Mouse (Mus musculus) ES-E14 (cell line): ENCODE measurements around the gene Arfip1. TPM values are rescaled to one million over a fixed set of nuclear protein-coding genes. Genes with fewer than 3 reads are reported as not detected.

ENCODE experiments used
- DNase-seq: peaks from one replicate; pipeline ENCODE4 v3.0.0-alpha.2; 2013; ENCODE audit warnings: low read depth, low spot score
- H3K27ac ChIP-seq: 2 replicates; pipeline ENCODE4 v1.5.1; 2012; ENCODE audit warnings: low read depth, mild to moderate bottlenecking, low read length, moderate library complexity, mixed read lengths; ENCODE audit not compliant: poor library complexity, insufficient read depth, severe bottlenecking
- H3K36me3 ChIP-seq: 2 replicates; pipeline ENCODE4 v1.6.1; 2012; ENCODE audit warnings: mild to moderate bottlenecking, low read length, moderate library complexity, mixed read lengths; ENCODE audit not compliant: control insufficient read depth, poor library complexity, insufficient read depth, severe bottlenecking
- H3K4me1 ChIP-seq, 2 experiments: fragments of 150-350 bp in 1 of 2; sonication (generic) in 1 of 2; 2 replicates each; pipeline ENCODE4 v1.6.1; 2012; ENCODE audit warnings: low read length in 2 of 2, mild to moderate bottlenecking in 1 of 2, mixed read lengths in 1 of 2; ENCODE audit not compliant: control insufficient read depth in 2 of 2, insufficient read depth in 2 of 2, poor library complexity in 1 of 2
- H3K4me3 ChIP-seq, 2 experiments: fragments of 150-350 bp in 1 of 2; sonication (generic) in 1 of 2; 2 replicates each; pipeline ENCODE4 v1.5.1; 2012; ENCODE audit warnings: low read length in 2 of 2, low read depth in 1 of 2, mild to moderate bottlenecking in 1 of 2, mixed read lengths in 1 of 2; ENCODE audit not compliant: insufficient read depth in 1 of 2, poor library complexity in 1 of 2, severe bottlenecking in 1 of 2
- H3K9ac ChIP-seq: 2 replicates; pipeline ENCODE4 v1.6.1; 2012; ENCODE audit warnings: low read depth, mild to moderate bottlenecking, low read length, mixed read lengths; ENCODE audit not compliant: poor library complexity, insufficient read depth, severe bottlenecking
- H3K9me3 ChIP-seq: fragments of 150-350 bp; sonication (generic); 2 replicates; pipeline ENCODE4 v1.6.1; 2012; ENCODE audit warnings: low read depth, mild to moderate bottlenecking, low read length; ENCODE audit not compliant: control insufficient read depth, insufficient read depth
- CHD2 ChIP-seq: IDR thresholded peaks from 2 replicates; pipeline ENCODE4 v1.6.1; 2014; ENCODE audit warnings: mild to moderate bottlenecking, low read depth, low read length, inconsistent platforms
- HCFC1 ChIP-seq: IDR thresholded peaks from 2 replicates; pipeline ENCODE4 v1.6.1; 2012; ENCODE audit warnings: low read length, inconsistent platforms, borderline replicate concordance; ENCODE audit not compliant: insufficient read depth
- MAFK ChIP-seq: IDR thresholded peaks from 2 replicates; pipeline ENCODE4 v1.6.1; 2014; ENCODE audit warnings: mild to moderate bottlenecking, low read depth, low read length, inconsistent platforms; ENCODE audit not compliant: insufficient read depth
- ZC3H11A ChIP-seq: IDR thresholded peaks from 2 replicates; pipeline ENCODE4 v1.6.1; 2012; ENCODE audit warnings: low read depth, mild to moderate bottlenecking, inconsistent platforms, low read length, borderline replicate concordance
- ZNF384 ChIP-seq: IDR thresholded peaks from 2 replicates; pipeline ENCODE4 v1.6.1; 2012; ENCODE audit warnings: low read depth, low read length, inconsistent platforms
- in situ Hi-C, 2 experiments: fragments of 600-800 bp; cut with MboI; formaldehyde crosslinking; loops; one replicate each; pipeline ENCODE4 v1.15.1; 2025; ENCODE audit warnings: low sequenced_read_pairs in 2 of 2, inconsistent platforms in 1 of 2; ENCODE audit not compliant: unreplicated experiment in 2 of 2
- total RNA-seq: library from RNA; depleted of rRNA; stranded (reverse); fragments of 300-350 nt; gene quantifications from 2 replicates; pipeline ENCODE4 v1.2.3, GENCODE M21; 2012

Arfip1 gene
- total RNA-seq, 1 experiment: 17.4 TPM

- in situ Hi-C loops: no loop called here
- Histone ChIP-seq H3K36me3 (no peaks in the 10 kb centered on the region), H3K9me3 (no peaks in the 10 kb centered on the region), H3K27ac (no peak overlapping the region), H3K4me1 (no peaks in the 10 kb centered on the region), H3K9ac (no peak overlapping the region), H3K4me3 (no peak overlapping the region)
- TF ChIP-seq HCFC1 (no peak), ZC3H11A (no peak)
- no peak for DNase-seq
Measured at GRCm38 (mm10) chr3:84467419-84468110, 114.9 kb downstream of the Arfip1 start.

DNA sequence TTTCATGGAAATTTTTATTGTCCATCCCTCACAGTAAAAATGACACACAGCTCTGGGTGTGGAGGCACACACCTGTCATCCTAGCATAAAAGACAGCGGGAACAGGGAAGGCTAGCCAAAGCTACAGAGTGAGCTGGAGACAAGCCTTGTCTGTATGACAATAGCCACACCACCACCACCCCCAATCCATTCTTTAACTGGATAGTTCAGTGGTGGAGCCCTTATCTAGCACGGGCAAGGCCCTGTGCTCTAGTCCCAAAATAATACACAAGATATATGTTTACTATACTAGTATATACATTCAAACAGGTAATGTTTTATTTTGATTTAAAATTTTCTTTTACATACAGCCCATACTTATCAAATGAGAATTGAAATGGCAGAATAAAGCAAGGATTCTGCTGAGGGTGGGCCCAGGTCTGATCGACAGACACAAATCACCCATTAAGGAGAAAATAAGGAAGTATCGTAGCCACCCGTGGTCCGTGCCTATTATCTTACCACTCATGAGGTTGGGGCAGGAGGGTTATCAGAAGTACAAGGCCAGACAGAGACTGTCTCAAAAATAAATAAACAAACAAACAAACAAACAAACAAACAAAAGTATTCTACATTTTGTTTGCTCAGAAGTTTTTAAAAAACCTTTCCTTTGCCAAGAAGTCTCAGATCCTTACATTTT is 116.5 kb downstream of the Arfip1 start:
- no peak overlapping the region for H3K27ac ChIP-seq
- no peaks in the 10 kb centered on the region for H3K9me3 ChIP-seq
- no peak for TF ChIP-seq ZC3H11A
- TF ChIP-seq CHD2: no peak
- no peak for TF ChIP-seq HCFC1
- TF ChIP-seq MAFK: no peak
- TF ChIP-seq ZNF384: no peak
- H3K36me3 ChIP-seq: no peaks in the 10 kb centered on the region
- H3K9ac ChIP-seq: no peak overlapping the region
- in situ Hi-C loops: no loop called here
- no peak overlapping the region for H3K4me3 ChIP-seq
- no peak for DNase-seq
- peaks cover 0 to 9% of the 10 kb centered on the region in 2 experiments; a peak in 1 of 4 replicates for H3K4me1 ChIP-seq

GRCm38 (mm10) chr3:84461687-84462086 is 120.7 kb downstream of the Arfip1 start:
- Histone ChIP-seq H3K27ac (no peak overlapping the region), H3K36me3 (no peaks in the 10 kb centered on the region)

GRCm38 (mm10) chr3:84460952-84461351 is 121.5 kb downstream of the Arfip1 start:
- Histone ChIP-seq H3K9me3 (no peaks in the 10 kb centered on the region), H3K36me3 (no peaks in the 10 kb centered on the region), H3K27ac (no peak overlapping the region), H3K9ac (no peak overlapping the region), H3K4me1 (peaks cover 5 to 18% of the 10 kb centered on the region in 2 experiments; a peak in 1 of 4 replicates), H3K4me3 (no peak overlapping the region)
- in situ Hi-C loops: no loop called here
- no peak for TF ChIP-seq ZC3H11A
- no peak for DNase-seq

More at GRCm38 (mm10) chr3:84461687-84462086, 120.7 kb downstream of the Arfip1 start:
- H3K4me3 ChIP-seq: no peak overlapping the region
- in situ Hi-C loops: no loop called here
- no peaks in the 10 kb centered on the region for H3K9me3 ChIP-seq
- H3K4me1 ChIP-seq: peaks cover 5 to 18% of the 10 kb centered on the region in 2 experiments; a peak in 1 of 4 replicates
- no peak for TF ChIP-seq ZC3H11A
- no peak for DNase-seq
- no peak overlapping the region for H3K9ac ChIP-seq

- H3K36me3 ChIP-seq: no peaks in the 10 kb centered on the region
- no peak for DNase-seq
- no peak overlapping the region for H3K27ac ChIP-seq
- peaks cover 5 to 18% of the 10 kb centered on the region in 2 experiments; a peak in 1 of 4 replicates for H3K4me1 ChIP-seq
- no peak overlapping the region for H3K9ac ChIP-seq
- in situ Hi-C loops: no loop called here
- H3K4me3 ChIP-seq: no peak overlapping the region
- TF ChIP-seq HCFC1: no peak
- no peak for TF ChIP-seq CHD2
- no peak for TF ChIP-seq MAFK
- TF ChIP-seq ZC3H11A: no peak
- TF ChIP-seq ZNF384: no peak
- no peaks in the 10 kb centered on the region for H3K9me3 ChIP-seq
Measured at GRCm38 (mm10) chr3:84460499-84460898, 121.9 kb downstream of the Arfip1 start.
